Mouse (Mus musculus) ES-CJ7 (cell line): ENCODE results near the gene Vmn2r54.
"Not testable (repeated sequence)": the region's sequence is repeated elsewhere in the genome, so short reads cannot be mapped to it uniquely, and the experiment has no call there.

Experiments used
- DNase-seq: peaks from one replicate; pipeline ENCODE4 v3.0.0; 2011; ENCODE audit warnings: low read depth, low spot score

Gene Vmn2r54

DNA sequence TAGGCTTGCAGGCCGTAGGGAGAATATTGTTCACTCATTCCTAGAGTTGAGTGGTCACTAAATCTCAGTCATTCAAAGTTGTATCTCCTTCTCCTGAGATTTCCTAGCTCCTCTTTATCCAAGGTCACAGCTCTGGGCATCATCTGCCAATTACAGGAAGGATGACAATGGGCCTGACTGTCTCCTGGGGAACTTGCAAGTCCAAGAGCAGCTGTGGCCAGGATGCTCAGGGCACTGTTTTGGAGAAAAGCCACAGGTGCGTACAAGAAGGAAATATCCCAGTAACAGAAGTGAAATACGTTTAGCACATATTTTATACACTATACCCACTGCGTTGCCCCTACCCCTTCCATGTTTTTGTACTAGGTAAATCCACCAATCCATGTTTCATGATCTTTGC lies at the start of gene Vmn2r54:
TSS of gene Vmn2r54 (minus strand) at position 101 of the 400 bp plus-strand sequence.
- not testable (repeated sequence) for DNase-seq

DNA sequence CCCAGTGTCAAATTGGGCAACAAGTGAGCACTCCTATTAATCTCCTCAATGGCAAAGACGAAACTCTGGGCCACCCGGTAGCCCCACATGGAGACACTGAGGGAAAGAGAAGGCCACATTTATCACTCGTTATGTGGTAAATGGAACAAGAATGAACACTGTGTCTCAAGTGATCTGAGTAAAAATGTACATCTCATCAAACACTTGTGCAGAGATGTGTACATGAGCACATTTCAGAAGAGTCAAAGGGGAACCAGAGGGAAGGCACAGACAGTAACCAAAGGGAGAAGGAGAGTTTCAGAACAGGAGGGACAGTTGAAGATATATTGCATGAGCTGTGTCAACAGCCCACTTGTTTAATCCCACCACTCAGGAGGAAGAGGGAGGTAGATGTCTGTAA lies 44.8 kb upstream of the Vmn2r54 start, which contains the start of gene Vmn2r55:
TSS of gene Vmn2r55 (minus strand) at position 101 of the 400 bp plus-strand sequence.
- not testable (repeated sequence) for DNase-seq

GRCm38 (mm10) chr7:12608688-12609087 lies 31.4 kb downstream of the Vmn2r54 start, which contains the start of gene Vmn2r53:
Vmn2r53 (minus strand) TSS chr7:12608788.
- no peak for DNase-seq
